ENCODE assay signal across 9 mouse cellular contexts in the genomic region with DNA sequence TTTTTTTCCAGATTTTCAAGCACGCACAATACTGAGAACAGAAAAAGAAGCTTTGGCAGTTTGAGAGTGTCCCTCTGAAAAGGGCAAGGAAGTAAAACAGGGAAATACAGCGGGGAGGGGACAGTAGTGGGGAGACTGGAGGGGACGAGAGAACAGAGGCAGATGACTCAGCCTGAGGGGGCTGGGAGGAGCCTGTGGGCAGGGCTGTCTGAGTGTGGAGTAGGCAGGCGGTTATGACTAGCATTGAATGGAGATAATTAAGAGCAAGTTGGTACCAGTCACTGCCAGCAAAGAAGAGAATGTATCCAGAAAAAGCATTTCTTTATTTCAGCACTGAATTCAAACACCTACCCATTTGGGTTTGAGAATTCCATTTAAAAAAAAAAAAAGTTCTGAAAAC.
DNase-seq lines count a peak whose midpoint lies in the region; ATAC-seq and TF ChIP-seq lines count a peak whose summit lies in the region.
"Had no signal": no experiment of that assay in that cellular context is flagged by ENCODE, and none has a peak within 500 bp of the region (broad histone marks: within the 10 kb centered on the region; RNA-seq: fewer than 3 reads in every experiment).

No protein-coding gene starts in this region.

- WGBS in forebrain, postnatal 0 days: 27% methylated on average over 4 of the region's 4 CpGs
- WGBS in hindbrain, embryonic 14.5 days: 56% methylated on average over 4 of the region's 4 CpGs
- WGBS in hindbrain, postnatal 0 days: 56% methylated on average over 4 of the region's 4 CpGs

- H3K27me3 ChIP-seq in forebrain, postnatal 0 days (ENCODE audit: insufficient read depth, low read length): no peaks in the 10 kb centered on the region
- H3K27me3 ChIP-seq in hindbrain, embryonic 14.5 days (ENCODE audit: control insufficient read depth, insufficient read depth, low read length): no peaks in the 10 kb centered on the region
- H3K27me3 ChIP-seq in hindbrain, postnatal 0 days (ENCODE audit: insufficient read depth, low read length): no peaks in the 10 kb centered on the region
- H3K27me3 ChIP-seq: neural tube, embryonic 13.5 days had no signal

- no peak overlapping the region for H3K27ac ChIP-seq in forebrain, postnatal 0 days (ENCODE audit: low read depth, low read length)
- no peak overlapping the region for H3K27ac ChIP-seq in hindbrain, embryonic 14.5 days
- no peak overlapping the region for H3K27ac ChIP-seq in hindbrain, postnatal 0 days
- H3K27ac ChIP-seq: neural tube, embryonic 13.5 days had no signal

- no peaks in the 10 kb centered on the region for H3K4me1 ChIP-seq in forebrain, postnatal 0 days (ENCODE audit: insufficient read depth)
- no peaks in the 10 kb centered on the region for H3K4me1 ChIP-seq in hindbrain, embryonic 14.5 days (replicated peaks; ENCODE audit: control insufficient read depth, insufficient read depth, low read length)
- no peaks in the 10 kb centered on the region for H3K4me1 ChIP-seq in hindbrain, postnatal 0 days (ENCODE audit: insufficient read depth, low read length)
- H3K4me1 ChIP-seq: neural tube, embryonic 13.5 days had no signal

- peak overlapping the region; percentile 37; the same call in 1 of the 2 replicates for H3K4me2 ChIP-seq in forebrain, postnatal 0 days (ENCODE audit: low read depth)
- H3K4me2 ChIP-seq in hindbrain, embryonic 14.5 days (replicated peaks): no peak overlapping the region
- H3K4me2 ChIP-seq in hindbrain, postnatal 0 days (ENCODE audit: low read depth, low read length): no peak overlapping the region
- H3K4me2 ChIP-seq: neural tube, embryonic 13.5 days had no signal

- no peak overlapping the region for H3K4me3 ChIP-seq in forebrain, postnatal 0 days (ENCODE audit: low read depth, low read length)
- H3K4me3 ChIP-seq in hindbrain, embryonic 14.5 days (replicated peaks; ENCODE audit: low read length): no peak overlapping the region
- no peak overlapping the region for H3K4me3 ChIP-seq in hindbrain, postnatal 0 days (ENCODE audit: low read length)
- H3K4me3 ChIP-seq: neural tube, embryonic 13.5 days had no signal

- peak; percentile 14 for DNase-seq in lung, adult 18-20 months
- no peak for DNase-seq in lung, postnatal 25 days (ENCODE audit: low spot score)
- DNase-seq in adrenal gland, adult 8-10 months: peak; percentile 60
- DNase-seq in forebrain, postnatal 0 days: peak; percentile 14
- peak; percentile 54 to 93 for DNase-seq in left cerebral cortex, postnatal 25 days (ENCODE audit: low spot score in 2 of 2)
- DNase-seq in hindbrain, embryonic 14.5 days (ENCODE audit: low spot score): no peak
- no peak for DNase-seq in hindbrain, postnatal 0 days (ENCODE audit: low spot score)
- no peak for DNase-seq in cerebellum, postnatal 4 days (ENCODE audit: low spot score in 2 of 2)

- TF ChIP-seq CTCF in forebrain, postnatal 0 days (IDR thresholded peaks at IDR 0.05; ENCODE audit: low read depth): no peak
- TF ChIP-seq CTCF in hindbrain, postnatal 0 days (IDR thresholded peaks at IDR 0.05; ENCODE audit: low read depth): no peak

- no peaks in the 10 kb centered on the region for H3K9me3 ChIP-seq in forebrain, postnatal 0 days (ENCODE audit: low read length)
- no peaks in the 10 kb centered on the region for H3K9me3 ChIP-seq in hindbrain, embryonic 14.5 days (ENCODE audit: control insufficient read depth, low read length)
- H3K9me3 ChIP-seq in hindbrain, postnatal 0 days (ENCODE audit: low read length): no peaks in the 10 kb centered on the region
- H3K9me3 ChIP-seq: neural tube, embryonic 13.5 days had no signal

- peak; percentile 85 for ATAC-seq in forebrain, postnatal 0 days
- ATAC-seq in hindbrain, embryonic 14.5 days (ENCODE audit: low FRiP score): no peak
- ATAC-seq in hindbrain, postnatal 0 days: no peak

- H3K9ac ChIP-seq in forebrain, postnatal 0 days: no peak overlapping the region
- no peak overlapping the region for H3K9ac ChIP-seq in hindbrain, embryonic 14.5 days
- H3K9ac ChIP-seq in hindbrain, postnatal 0 days (replicated peaks; ENCODE audit: low read length): no peak overlapping the region
- H3K9ac ChIP-seq: neural tube, embryonic 13.5 days had no signal

- intact Hi-C loops in left cerebral cortex, postnatal 25 days (cut with DNase I): loop anchor here (2.0 to 10.0 kb wide), 3 partner anchors 103 to 171 kb away; partner anchors contain the start of gene Nab1

- H3K36me3 ChIP-seq in forebrain, postnatal 0 days (ENCODE audit: insufficient read depth): no peaks in the 10 kb centered on the region
- H3K36me3 ChIP-seq in hindbrain, embryonic 14.5 days (replicated peaks; ENCODE audit: control insufficient read depth, insufficient read depth): no peaks in the 10 kb centered on the region
- H3K36me3 ChIP-seq in hindbrain, postnatal 0 days (ENCODE audit: insufficient read depth, low read length): no peaks in the 10 kb centered on the region
- H3K36me3 ChIP-seq: neural tube, embryonic 13.5 days had no signal

Comparison
In these comparisons a context has a peak if more than half of its experiments do, and no peak if none do; other contexts are left out.
1. DNase-seq: peak in lung, adult 18-20 months (2 of 2), adrenal gland, adult 8-10 months (single experiment), forebrain, postnatal 0 days (single experiment) and left cerebral cortex, postnatal 25 days (2 of 2); none in lung, postnatal 25 days (single experiment), hindbrain, embryonic 14.5 days (single experiment), hindbrain, postnatal 0 days (single experiment) and cerebellum, postnatal 4 days (0 of 2).